Mouse (Mus musculus) spleen, postnatal 10 days (tissue): ENCODE data around the gene Idua.

ENCODE experiments used
- DNase-seq, 2 experiments: peaks; one replicate each; pipeline ENCODE4 v3.0.0; 2021 to 2022; ENCODE audit warnings: low spot score in 2 of 2

The Idua gene

DNA sequence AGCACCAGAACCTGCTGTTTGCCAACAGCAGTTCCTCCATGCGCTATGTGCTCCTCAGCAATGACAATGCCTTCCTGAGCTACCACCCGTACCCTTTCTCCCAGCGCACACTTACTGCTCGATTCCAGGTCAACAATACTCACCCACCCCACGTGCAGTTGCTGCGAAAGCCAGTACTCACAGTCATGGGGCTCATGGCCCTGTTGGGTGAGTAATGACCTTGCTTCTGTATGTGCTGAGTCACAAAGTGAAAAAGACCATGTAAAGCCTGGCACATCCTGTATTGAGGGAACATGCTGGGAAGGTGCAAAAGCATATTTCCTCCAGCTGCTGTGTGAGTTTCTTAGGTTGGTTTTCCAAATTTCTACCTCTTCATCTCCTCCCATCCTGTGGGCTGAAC, 20.7 kb downstream of the Idua start:
- no peak for DNase-seq

DNA sequence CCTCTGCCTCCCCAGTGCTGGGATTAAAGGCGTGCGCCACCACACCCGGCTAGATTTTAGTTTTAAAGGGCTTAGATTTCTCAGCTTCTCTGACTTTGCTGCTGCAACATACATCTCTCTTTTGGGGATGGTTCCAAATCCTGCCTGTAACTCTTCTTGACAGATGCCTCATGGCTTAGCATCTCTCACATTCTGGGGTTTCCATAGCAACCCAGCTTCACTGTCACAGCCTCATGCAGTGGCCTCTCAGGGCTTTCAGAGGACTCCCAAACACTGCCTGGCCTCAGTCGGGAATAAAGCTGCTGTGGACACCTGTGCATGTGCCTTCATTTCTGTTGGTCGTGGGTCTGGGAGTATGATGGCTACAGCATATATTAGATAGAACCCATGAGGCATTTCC, 29.0 kb downstream of the Idua start:
- DNase-seq = no peak

DNA sequence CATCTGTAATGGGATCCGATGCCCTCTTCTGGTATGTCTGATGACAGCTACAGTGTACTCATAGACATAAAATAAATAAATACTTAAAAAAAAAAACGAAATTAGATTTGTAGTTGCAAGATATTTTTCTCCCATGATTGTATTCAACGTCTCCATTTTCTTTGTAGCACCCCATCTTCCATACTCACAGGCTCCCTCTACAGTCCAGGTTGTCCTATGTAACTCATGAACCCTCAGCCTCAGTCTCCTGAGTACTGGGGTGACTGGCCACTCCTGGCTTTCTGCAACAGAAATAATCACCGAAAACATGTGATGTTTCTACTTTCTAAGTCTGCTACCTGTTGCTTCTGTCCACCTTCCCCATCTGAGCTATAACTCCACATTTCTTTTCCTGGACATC, 31.0 kb downstream of the Idua start:
- DNase-seq = no peak

- peak; percentile 75 to 84 for DNase-seq
Observed at GRCm38 (mm10) chr5:108692271-108692670, 32.1 kb downstream of the Idua start, which contains the start of gene Fgfrl1. Gene Fgfrl1 (plus strand): TSS chr5:108692382.

- DNase-seq = peak; percentile 78 to 92
Observed at GRCm38 (mm10) chr5:108693872-108694288, 33.7 kb downstream of the Idua start.

DNA sequence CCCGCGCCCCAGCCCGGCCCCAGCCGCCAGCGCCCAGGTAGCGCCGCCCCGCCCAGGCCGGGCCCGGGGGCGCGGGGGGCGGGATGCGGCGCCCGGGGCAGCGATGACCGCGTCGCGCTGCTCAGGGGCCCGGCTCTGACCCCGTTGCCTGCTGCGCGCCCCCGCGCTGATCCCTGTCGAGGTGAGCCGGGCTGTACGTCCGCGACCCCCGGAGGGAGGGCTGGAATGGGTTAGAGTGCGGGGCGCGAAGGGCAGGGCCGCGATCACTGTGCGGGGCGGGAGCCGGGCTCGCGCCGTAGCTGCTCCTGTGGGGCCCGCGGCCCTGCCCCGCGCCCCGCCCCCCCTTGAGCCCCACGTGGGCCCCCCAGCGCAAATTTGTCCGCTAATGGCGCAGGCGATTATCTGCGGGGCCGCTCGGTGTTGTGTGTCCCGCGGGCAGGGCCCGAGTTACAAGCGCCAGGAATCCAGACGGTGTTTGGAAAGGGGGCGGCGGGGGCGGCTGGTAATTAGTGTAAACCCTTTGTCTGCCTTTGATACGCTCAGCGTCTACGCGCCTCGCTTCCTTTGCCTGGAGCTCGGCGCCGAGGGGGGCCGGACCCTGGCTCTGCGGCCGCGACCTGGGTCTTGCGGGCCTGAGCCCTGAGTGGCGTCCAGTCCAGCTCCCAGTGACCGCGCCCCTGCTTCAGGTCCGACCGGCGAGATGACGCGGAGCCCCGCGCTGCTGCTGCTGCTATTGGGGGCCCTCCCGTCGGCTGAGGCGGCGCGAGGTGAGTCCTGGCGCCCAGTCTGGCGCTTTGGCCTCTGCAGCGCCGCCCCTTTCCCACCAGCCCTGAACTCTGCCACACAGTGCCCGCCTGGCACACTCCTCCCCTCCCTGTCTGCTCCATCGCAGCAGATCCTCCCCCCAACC, 34.5 kb downstream of the Idua start:
- DNase-seq = peak; percentile 52 to 61

GRCm38 (mm10) chr5:108695861-108696260, 35.7 kb downstream of the Idua start:
- DNase-seq = no peak

DNA sequence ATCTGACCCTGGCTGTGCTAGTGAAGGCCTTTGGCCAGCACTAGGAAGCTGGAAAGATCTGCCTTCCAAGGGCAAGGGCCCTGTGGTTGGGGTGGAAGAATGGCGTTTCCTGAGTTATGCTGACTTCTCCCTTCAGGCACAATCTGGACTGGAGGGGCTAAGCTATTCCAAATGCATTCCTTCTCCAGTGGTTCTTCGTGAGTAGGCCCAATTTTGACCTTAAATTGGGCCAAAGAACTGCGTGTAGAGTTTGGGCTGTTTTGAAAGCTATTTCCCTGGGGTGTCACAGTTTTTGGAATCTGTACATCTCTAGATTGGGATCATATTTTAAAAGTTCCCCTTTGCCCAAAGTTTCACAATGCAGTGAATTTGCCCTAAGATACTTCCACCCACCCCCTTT, 36.4 kb downstream of the Idua start:
- DNase-seq = no peak

- no peak for DNase-seq
Observed at GRCm38 (mm10) chr5:108697341-108697753, 37.2 kb downstream of the Idua start.

DNA sequence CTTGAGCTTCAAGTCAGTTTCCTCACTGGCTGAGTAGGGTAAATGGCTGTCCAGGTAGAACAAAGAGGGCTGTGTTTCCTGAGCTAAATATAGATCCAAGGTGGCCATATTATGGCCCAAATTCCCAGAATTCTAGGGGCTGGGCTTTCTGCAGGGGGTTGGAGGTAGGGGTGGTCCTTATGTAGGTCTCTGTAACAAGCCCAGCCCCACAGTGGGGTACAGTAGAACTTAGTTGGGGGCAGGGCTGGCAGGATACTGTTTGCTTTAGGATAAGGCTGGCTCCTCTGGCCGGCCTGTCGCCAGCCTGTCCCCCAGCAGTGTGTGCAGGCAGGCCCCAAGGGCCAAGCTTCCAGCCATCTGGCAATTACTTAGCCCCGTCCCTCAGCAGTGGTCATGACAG, 40.2 kb downstream of the Idua start:
- DNase-seq = no peak

DNA sequence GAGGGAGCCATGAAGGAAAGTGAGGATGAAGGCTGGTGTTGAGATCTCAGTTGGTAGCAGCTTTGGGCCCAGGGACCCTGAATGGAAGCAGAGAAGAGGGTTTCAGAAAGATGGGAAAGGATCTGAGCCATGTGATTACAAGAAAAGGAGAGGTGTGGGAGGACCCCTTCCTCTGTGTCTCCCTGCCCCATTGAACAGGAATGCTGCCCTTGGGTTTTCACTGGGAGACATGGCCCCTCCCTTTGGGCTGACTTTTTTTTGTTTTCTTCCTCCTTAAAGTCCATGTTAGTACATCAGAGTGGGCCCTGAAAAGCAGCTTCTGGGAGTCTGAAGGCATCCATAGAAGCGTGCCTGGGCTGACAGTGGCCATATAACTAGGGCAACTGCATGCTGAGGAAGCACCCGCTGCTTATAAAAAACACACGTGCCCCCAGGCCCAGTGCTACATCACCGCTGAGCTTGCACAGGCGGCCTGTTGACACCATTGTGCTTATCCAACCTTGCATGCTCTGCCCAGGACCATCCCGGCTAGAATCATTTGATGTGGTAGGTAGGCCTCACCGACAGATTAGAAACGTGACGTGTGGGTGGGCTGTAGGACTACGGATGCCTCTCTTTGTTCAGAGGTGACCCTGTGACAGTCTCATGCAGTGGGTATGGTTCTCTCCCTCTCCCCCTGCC, 41.4 kb downstream of the Idua start:
- DNase-seq = no peak

GRCm38 (mm10) chr5:108703754-108704626, 43.9 kb downstream of the Idua start:
- DNase-seq = no peak

GRCm38 (mm10) chr5:108707758-108708157, 47.6 kb downstream of the Idua start:
- peak in 1 of 2 experiments; percentile 40 for DNase-seq

GRCm38 (mm10) chr5:108708419-108708818, 48.3 kb downstream of the Idua start:
- no peak for DNase-seq

GRCm38 (mm10) chr5:108708981-108709731, 49.0 kb downstream of the Idua start:
- no peak for DNase-seq

DNA sequence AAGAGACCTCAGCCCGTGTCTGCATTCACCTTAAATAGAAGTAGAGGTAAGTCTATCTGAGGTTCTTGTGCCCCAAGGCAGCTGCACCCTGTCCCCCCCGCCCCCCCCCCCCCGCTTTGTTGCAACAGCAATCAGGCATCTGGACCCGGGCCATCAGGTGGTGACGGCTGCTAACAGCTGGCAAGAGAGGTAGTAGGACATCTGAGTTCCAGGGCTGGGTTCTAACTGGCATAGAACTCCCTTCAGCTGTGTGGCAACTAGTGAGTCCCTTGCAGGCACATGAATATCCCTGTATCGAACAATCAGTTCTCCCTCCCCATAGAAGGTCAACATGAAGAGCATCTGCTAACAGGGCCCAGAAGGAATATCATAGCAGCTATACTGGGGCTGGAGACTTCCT, 51.8 kb downstream of the Idua start:
- no peak for DNase-seq

GRCm38 (mm10) chr5:108713096-108713495, 53.0 kb downstream of the Idua start:
- no peak for DNase-seq

DNA sequence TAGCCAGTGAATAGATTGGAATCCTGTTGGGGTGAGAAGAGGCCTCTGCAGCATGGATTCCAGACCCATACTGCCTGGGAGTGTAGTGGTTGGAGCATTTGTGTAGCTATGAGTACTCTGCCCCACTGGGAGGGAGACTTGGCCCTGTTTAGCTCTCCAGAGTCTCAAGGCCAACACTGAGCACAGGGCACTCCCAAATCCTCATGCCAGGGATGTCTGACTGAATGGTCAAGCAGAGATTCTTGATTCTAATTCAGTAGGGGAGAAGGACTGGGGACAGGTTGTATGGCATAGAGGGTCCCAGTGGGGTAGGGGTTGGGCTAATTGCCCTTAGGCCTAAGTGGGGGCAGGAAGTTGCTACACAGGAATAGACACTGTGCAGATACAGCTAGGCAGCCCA, 53.6 kb downstream of the Idua start:
- no peak for DNase-seq

GRCm38 (mm10) chr5:108714149-108714548, 54.0 kb downstream of the Idua start:
- DNase-seq = no peak

DNA sequence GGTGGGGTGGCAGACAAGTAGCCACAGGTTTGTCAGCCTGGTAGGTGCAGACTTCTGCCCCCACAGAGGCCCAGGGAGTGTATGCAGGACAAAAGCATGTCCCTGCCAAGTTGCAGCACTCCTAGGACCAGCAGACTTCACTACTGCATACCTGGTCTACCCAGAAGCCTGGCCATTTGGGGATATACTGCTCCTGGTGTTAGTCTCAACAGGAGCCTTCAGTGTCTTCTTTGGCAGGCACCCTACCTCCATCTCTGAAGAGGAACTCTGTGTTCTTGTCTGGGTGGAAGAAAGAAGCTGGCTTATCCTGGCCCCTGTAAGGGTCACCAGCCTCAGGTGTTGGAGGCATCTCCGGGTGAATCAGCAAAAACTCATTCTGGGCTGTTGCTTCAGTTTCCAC, 55.8 kb downstream of the Idua start:
- DNase-seq = no peak

GRCm38 (mm10) chr5:108718051-108718450, 57.9 kb downstream of the Idua start:
- DNase-seq = no peak
